Mouse (Mus musculus) liver, postnatal 0 days (tissue): Measurements from ENCODE around the gene Themis2. TPM values are rescaled to one million over a fixed set of nuclear protein-coding genes. Genes with fewer than 3 reads are reported as not detected.

Source experiments
- ATAC-seq: fragments of 200-750 bp; cut with Nextera tagmentation; 2 replicates; pipeline ENCODE4 v1.8.0; 2017; ENCODE audit warnings: mild to moderate bottlenecking, moderate library complexity
- DNase-seq: peaks from one replicate; pipeline ENCODE4 v3.0.0-alpha.2; 2016
- H3K27ac ChIP-seq: fragments of 300-500 bp; sonication (generic); 2 replicates; pipeline ENCODE4 v1.5.1; 2014; ENCODE audit warnings: antibody characterized with exemption, moderate library complexity, mild to moderate bottlenecking, low read depth
- H3K27me3 ChIP-seq: fragments of 300-500 bp; sonication (generic); 2 replicates; pipeline ENCODE4 v1.6.1; 2014; ENCODE audit warnings: low read length, control low read depth, mixed read lengths; ENCODE audit not compliant: insufficient read depth
- H3K36me3 ChIP-seq: fragments of 300-500 bp; sonication (generic); replicated peaks from 2 replicates; pipeline ENCODE4 v1.6.1; 2014; ENCODE audit warnings: mild to moderate bottlenecking, control low read depth, low read length, moderate library complexity, mixed read lengths; ENCODE audit not compliant: insufficient read depth
- H3K4me1 ChIP-seq: fragments of 300-500 bp; sonication (generic); 2 replicates; pipeline ENCODE4 v1.6.1; 2014; ENCODE audit warnings: antibody characterized with exemption, mild to moderate bottlenecking, control low read depth; ENCODE audit not compliant: insufficient read depth
- H3K4me2 ChIP-seq: fragments of 300-500 bp; sonication (generic); 2 replicates; pipeline ENCODE4 v1.6.1; 2014; ENCODE audit warnings: low read depth, mild to moderate bottlenecking, low read length, moderate library complexity, mixed read lengths
- H3K4me3 ChIP-seq: fragments of 300-500 bp; sonication (generic); 2 replicates; pipeline ENCODE4 v1.5.1; 2014; ENCODE audit warnings: low read depth, low read length
- H3K9ac ChIP-seq: fragments of 300-500 bp; sonication (generic); replicated peaks from 2 replicates; pipeline ENCODE4 v1.6.1; 2014; ENCODE audit warnings: mild to moderate bottlenecking, moderate library complexity
- H3K9me3 ChIP-seq: fragments of 300-500 bp; sonication (generic); 2 replicates; pipeline ENCODE4 v1.6.1; 2016; ENCODE audit warnings: mild to moderate bottlenecking, control low read depth, low read length, mixed read lengths
- CTCF ChIP-seq: sonication (generic); IDR thresholded peaks from 2 replicates; pipeline ENCODE4 v1.5.1; 2016; ENCODE audit warnings: antibody characterized with exemption, low read depth
- EP300 ChIP-seq: IDR thresholded peaks from 2 replicates; pipeline ENCODE4 v1.6.1; 2016; ENCODE audit warnings: antibody characterized with exemption, low read depth, mild to moderate bottlenecking
- WGBS: fragments of 180-500 bp; shearing (Covaris S2); extraction: QIAGEN DNeasy Blood & Tissue Kit; methylation state at CpG from one replicate; pipeline ENCODE4 v1.1.7; 2014; ENCODE audit not compliant: insufficient replicate concordance; 5-methylcytosine and 5-hydroxymethylcytosine counted together
- polyA plus RNA-seq: library from polyadenylated mRNA; unstranded; fragments of >200 nt; fragmentation: Nextera tagmentation; extraction: Ambion mirVana; gene quantifications from 2 replicates; pipeline ENCODE4 v1.2.1, GENCODE M21; 2015

Gene Themis2
- polyA plus RNA-seq, 1 experiment from 2014 or later = 3.1 TPM

DNA sequence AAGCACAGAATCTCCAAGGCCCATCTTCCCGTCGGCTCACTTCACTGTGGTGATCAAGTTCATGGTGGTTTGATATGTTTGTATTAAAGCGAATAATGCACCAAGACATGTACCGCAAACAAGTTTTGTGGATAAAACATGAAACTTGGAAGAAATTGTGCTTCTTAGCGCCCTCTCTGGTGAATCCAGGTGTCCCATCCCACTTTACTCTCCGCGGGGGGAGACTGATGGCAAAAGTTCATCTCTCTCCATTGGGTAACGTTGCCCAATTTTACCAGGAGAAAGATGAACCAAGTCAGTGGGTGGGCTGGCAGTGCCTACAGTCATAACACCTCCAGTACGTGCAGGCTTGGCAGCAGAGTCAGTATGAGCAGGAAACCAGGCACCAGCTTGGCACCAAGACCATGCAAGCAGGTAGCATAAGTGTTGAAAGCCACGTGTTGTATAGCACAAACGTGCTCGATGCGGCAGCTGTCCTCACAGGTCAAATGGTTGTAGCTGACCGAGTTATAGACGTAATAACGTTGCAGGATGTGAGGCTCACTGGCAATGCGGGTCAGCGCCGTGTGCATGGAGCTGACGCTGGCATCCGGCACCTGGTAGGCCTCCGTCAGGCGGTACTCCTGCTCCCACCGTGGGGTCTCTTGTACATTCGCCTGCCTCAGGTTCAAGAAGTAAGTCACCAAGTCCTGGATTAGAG is 63.0 kb downstream of the Themis2 start:
- 87% methylated on average over 25 of the region's 25 CpGs for WGBS
- Histone ChIP-seq H3K4me2 (peak overlapping the region; percentile 95; the same call in 1 of the 2 replicates), H3K27ac (0 out of 2 replicates have a peak overlapping the region, but pooled peaks have one; percentile 5)

GRCm38 (mm10) chr4:132732148-132732684 is 64.0 kb downstream of the Themis2 start, which contains the start of gene Xkr8:
TSS of gene Xkr8 (minus strand) at chr4:132732546.
- Histone ChIP-seq H3K4me3 (peak within 1 kb of the TSS; percentile 67), H3K4me2 (peak within 1 kb of the TSS; percentile 95), H3K9ac (peak within 1 kb of the TSS; percentile 71), H3K9me3 (no peaks in the 10 kb centered on the region), H3K36me3 (0 out of 2 replicates have a peak, but pooled peaks cover 5% of the 10 kb centered on the region), H3K27ac (peak within 1 kb of the TSS; percentile 39; the same call in 1 of the 2 replicates), H3K27me3 (no peaks in the 10 kb centered on the region), H3K4me1 (peaks cover 23% of the 10 kb centered on the region)
- DNase-seq = peak; percentile 97
- WGBS = 2% methylated on average over 34 of the region's 34 CpGs
- TF ChIP-seq CTCF = peak; percentile 44
- TF ChIP-seq EP300 = no peak
- peak; percentile 91 for ATAC-seq

More for the DNA sequence above, 63.0 kb downstream of the Themis2 start:
- no peak for DNase-seq
- Histone ChIP-seq H3K36me3 (no peaks in the 10 kb centered on the region), H3K9ac (no peak overlapping the region), H3K4me1 (peaks cover 21% of the 10 kb centered on the region), H3K27me3 (no peaks in the 10 kb centered on the region), H3K9me3 (no peaks in the 10 kb centered on the region), H3K4me3 (no peak overlapping the region)
- no peak for ATAC-seq
- TF ChIP-seq CTCF (0 out of 2 replicates have a peak, but pooled peaks have one; percentile 11), EP300 (no peak)

Other genes with a start within 250 kb of the Themis2 start
- gene Ptafr, start 232.3 kb downstream of the Themis2 start, polyA plus RNA-seq = 1.0 and 1.3 TPM in 2 replicates
- 6.0 and 6.3 TPM in 2 replicates for gene Eya3, start 157.4 kb downstream of the Themis2 start, polyA plus RNA-seq
- gene Xkr8, start 63.8 kb downstream of the Themis2 start, polyA plus RNA-seq = 3.3 and 3.8 TPM in 2 replicates
- 0.31 and 0.34 TPM in 2 replicates for gene Smpdl3b, start 39.1 kb downstream of the Themis2 start, polyA plus RNA-seq
- gene Rpa2, start 28.1 kb downstream of the Themis2 start, polyA plus RNA-seq = 38.6 and 43.0 TPM in 2 replicates
- 11.1 and 11.9 TPM in 2 replicates for gene Ppp1r8, start 46.8 kb upstream of the Themis2 start, polyA plus RNA-seq
- 14.4 and 17.0 TPM in 2 replicates for gene Stx12, start 88.1 kb upstream of the Themis2 start, polyA plus RNA-seq
- 21.7 and 22.5 TPM in 2 replicates for gene Fam76a, start 126.2 kb upstream of the Themis2 start, polyA plus RNA-seq
- 3.8 and 4.0 TPM in 2 replicates for gene Fgr, start 177.7 kb upstream of the Themis2 start, polyA plus RNA-seq
- gene Ahdc1, start 214.9 kb upstream of the Themis2 start, polyA plus RNA-seq = 0.76 and 0.87 TPM in 2 replicates